Mouse (Mus musculus): Measurements from ENCODE around the gene Cfap221.

The Cfap221 gene

GRCm38 (mm10) chr1:119907206-119907748 lies 89.8 kb downstream of the Cfap221 start:
- DNase-seq (ENCODE audit: extremely low spot score, low read depth, low spot score): no peak

DNA sequence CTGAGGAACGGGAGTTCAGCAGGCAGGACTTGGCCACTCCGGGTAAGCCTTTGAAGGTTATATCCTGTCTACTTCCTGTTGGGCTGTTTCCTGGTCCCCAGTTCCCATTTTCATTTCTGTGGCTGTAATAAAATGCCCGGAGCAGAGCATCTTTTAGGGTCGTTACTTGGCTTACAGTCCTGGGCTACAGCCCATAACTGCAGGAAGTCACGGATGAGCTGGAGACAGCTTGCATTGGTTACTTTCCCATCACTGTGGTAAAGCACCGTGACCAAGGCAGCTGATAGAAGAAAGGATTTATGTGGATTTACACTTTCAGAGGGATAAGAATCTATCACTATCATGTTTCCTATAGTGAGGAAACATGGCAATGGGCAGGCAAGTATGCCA lies 93.8 kb downstream of the Cfap221 start:
- no peak for DNase-seq (ENCODE audit: extremely low spot score, low read depth, low spot score)

DNA sequence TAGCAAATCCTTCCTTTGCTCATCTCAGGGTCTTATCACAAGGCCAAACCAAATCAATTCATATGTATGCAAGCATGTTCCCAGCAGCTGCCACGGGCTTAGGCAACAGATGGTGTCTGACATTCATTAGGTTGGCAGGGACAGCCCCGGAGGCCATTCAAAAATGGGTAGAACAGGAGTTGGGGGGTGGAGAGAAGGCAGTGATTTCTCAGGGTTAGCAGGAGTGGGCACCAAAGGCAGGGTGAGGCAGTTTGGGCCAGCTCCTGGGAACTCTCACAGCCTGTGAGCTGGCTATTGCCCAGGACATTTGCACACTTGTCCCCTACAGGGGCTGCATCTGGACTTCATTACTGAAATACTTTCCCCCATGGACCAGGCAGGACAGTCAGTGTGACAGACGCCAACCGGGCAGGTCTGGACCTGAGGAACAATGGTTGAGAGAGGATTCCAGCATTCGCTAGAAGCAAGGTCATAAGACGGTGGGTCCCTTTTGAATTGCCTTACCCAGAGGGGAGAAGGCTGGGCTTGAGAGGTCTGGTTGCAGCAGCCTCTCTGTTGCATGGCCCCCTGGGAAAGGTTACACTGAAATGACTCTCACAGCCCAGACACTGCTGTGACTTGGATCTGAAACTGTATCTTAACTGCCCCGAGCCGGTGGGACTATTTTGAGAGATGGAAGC lies 94.3 kb downstream of the Cfap221 start:
- DNase-seq (ENCODE audit: extremely low spot score, low read depth, low spot score): no peak

DNA sequence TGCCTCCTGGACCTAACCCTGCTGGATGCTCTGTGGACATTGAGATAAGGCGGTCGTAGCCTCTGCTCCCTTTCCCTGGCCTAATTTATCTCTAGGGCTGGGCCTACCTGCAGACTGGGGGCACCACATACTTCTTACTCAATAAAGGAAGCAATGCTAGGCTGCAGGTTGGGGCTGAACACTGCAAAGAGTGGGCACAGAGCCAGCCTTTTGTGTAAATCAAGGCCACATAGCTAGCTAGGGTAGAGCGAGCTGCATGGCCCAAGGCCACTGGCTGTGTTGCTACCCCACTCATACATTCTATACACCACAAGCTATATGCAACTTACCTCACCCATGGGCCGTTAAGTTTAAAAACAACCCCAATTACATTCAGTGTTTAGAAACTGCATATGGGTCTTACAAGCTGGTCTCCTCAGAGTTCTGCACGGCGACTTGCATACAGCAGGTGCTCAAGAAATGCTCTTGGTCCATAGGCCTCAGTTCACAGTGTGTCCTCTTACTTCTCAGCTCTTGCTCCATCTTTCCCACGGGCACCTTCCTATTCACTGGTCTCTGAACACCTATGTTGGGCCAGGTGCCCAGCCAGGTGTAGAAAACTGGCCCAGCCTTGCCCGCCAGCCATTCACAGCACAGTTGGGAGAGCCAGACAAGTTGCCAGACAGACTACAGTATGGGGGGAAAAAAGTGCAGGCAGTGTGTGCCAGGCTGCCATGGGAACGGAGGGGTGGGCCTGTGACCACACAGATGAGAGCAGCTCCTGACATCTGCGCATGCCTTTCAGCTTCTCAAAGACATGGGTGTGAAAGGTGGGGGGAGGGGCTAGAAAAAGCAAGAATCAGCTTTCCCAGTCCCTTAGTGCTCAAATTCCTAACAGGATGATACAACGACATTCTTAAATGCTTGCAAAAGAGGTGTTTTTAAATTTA lies 97.6 kb downstream of the Cfap221 start:
- DNase-seq (ENCODE audit: extremely low spot score, low read depth, low spot score): no peak

- DNase-seq (ENCODE audit: extremely low spot score, low read depth, low spot score): no peak
These were observed 102.1 kb downstream of the Cfap221 start for GRCm38 (mm10) chr1:119894936-119895335.

GRCm38 (mm10) chr1:119893600-119893999 lies 103.4 kb downstream of the Cfap221 start:
- DNase-seq (ENCODE audit: extremely low spot score, low read depth, low spot score): no peak

DNA sequence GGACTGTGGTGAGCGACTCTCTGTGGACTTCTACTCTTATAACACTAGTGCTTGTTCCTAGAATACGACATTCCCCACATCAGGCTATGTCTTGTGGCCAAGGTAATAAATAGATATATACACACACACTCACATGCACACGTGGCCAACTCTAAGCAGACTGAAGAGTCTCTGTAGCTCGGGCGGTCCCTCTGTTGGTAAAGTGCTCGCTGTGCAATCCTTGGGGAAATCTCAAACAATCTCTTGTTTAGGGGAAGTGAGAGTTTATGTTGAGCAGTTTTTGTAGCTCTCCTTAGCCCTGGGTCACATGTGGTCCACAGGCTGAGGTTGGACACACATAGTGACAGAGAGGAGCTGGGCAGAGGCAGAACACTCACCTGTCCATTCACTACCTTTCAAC lies 104.1 kb downstream of the Cfap221 start:
- DNase-seq (ENCODE audit: extremely low spot score, low read depth, low spot score): no peak

GRCm38 (mm10) chr1:119891865-119892264 lies 105.2 kb downstream of the Cfap221 start:
- DNase-seq (ENCODE audit: extremely low spot score, low read depth, low spot score): no peak

DNA sequence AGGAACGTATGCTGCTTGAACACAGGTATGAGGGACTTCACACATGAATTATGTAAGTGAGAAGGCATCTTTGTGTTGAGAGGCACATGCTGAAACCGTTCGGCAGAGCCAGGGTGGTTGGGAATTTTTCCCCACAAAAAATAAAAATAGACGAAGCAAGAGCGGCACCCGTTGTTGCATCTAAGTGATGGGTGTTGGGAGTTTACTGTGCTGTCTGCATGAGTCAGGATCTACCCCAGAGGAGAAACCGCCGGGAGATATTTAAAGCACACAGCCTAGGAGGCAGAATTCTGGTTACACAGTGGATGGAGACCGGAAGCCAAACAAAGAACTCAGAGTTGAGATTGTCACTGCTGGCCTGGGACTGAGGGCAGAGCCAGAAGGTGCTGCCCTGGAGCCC lies 105.9 kb downstream of the Cfap221 start:
- no peak for DNase-seq (ENCODE audit: extremely low spot score, low read depth, low spot score)

DNA sequence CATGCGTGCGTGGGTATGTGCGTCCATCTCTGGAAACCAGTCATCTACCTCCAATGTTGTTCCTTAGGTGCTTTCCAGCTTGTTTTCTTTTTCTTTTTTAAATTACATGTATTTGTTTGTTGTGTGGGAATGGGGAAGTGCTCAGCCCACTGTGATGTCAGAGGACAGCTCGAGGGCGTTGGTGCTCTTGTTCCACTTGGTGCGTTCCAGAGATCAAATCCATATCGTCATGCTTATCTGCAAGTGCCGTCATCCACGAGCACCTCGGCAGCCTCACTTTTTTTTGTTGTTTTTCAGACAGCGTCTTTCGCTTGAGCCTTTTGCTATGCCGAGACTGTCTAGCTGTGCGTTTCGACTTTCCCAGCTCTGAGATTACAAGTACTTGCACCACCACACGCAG lies 107.7 kb downstream of the Cfap221 start:
- DNase-seq (ENCODE audit: extremely low spot score, low read depth, low spot score): no peak

GRCm38 (mm10) chr1:119886320-119886719 lies 110.7 kb downstream of the Cfap221 start:
- no peak for DNase-seq (ENCODE audit: extremely low spot score, low read depth, low spot score)

GRCm38 (mm10) chr1:119884272-119884671 lies 112.8 kb downstream of the Cfap221 start:
- DNase-seq (ENCODE audit: extremely low spot score, low read depth, low spot score): no peak

- no peak for DNase-seq (ENCODE audit: extremely low spot score, low read depth, low spot score)
These were observed 118.1 kb downstream of the Cfap221 start for GRCm38 (mm10) chr1:119878909-119879308.

DNA sequence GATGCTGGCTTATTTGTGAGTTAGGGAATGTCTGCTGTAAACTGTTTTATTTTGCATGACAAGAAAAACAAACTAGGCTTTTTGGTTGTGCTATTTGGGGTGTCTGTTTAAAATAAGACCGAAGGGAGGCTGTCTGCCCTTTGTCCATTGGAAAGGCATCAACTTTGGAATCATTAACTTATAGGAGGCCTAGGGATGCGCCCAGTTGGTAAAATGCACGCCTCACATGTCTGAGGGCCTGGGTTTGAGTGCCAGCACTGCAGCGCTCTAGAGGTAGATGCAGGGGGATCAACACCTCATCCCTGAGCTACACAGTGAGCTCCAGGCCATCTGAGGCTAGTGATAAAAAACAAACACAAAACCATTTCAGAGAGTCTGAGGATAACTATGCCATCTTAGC lies 119.6 kb downstream of the Cfap221 start:
- no peak for DNase-seq (ENCODE audit: extremely low spot score, low read depth, low spot score)

Measured in hindlimb bud, embryonic 11.5 days (tissue).